Mouse (Mus musculus) erythroblast, embryonic 14.5 days (primary cell): Measurements from ENCODE around the gene Anxa5.

Experiments used
- GATA1 ChIP-seq: IDR thresholded peaks from 2 replicates; pipeline ENCODE4 v1.6.1; 2012; ENCODE audit warnings: low read length, inconsistent platforms, mixed read lengths
- TAL1 ChIP-seq: IDR thresholded peaks from 3 replicates; pipeline ENCODE4 v1.6.1; 2012; ENCODE audit warnings: low read length, inconsistent platforms, mixed read lengths

DNA sequence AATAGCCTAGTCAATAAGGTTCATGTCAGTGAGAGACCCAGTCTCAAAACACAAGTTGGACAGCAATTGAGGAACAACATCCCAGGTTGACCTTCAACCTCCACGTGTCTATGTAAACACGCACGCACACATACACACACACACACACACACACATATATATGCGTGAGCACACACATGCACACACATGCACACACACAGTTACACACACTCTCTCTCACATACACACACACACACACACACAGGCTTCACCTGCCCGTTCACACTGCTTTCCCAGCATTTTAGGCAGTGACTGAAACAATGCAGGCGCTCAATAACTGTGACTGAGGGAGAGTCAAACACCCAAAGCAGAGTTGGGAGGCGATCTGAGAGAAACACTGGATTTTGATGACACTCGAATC lies 29.6 kb upstream of the Anxa5 start:
- TF ChIP-seq GATA1 (no peak), TAL1 (no peak)
